Mouse (Mus musculus): ENCODE results near the gene Kcnk3. TPM values are rescaled to one million over a fixed set of nuclear protein-coding genes. Genes with fewer than 3 reads are reported as not detected.
A peak's percentile ranks its signal among the peaks of the same experiment; 100 is the strongest.

The Kcnk3 gene
- polyA plus RNA-seq (2012; rRNA removed): 18.5 and 20.0 TPM in 2 replicates

GRCm38 (mm10) chr5:30587681-30588300, at the start of gene Kcnk3:
Gene Kcnk3 (plus strand): TSS chr5:30588170.
- Histone ChIP-seq H3K27ac (ENCODE audit: insufficient read depth, low read length) (peak within 1 kb of the TSS; percentile 56), H3K4me3 (ENCODE audit: insufficient read depth, low read length) (peak within 1 kb of the TSS; percentile 72), H3K4me1 (ENCODE audit: control insufficient read depth, insufficient read depth, low read length) (peaks cover 6% of the 10 kb centered on the region)
- TF ChIP-seq CTCF (IDR thresholded peaks at IDR 0.05; ENCODE audit: extremely low read depth, insufficient read depth, low read length): no peak
- no peak for TF ChIP-seq POLR2A (IDR thresholded peaks at IDR 0.05; ENCODE audit: extremely low read depth, insufficient read depth, low read length)

- Histone ChIP-seq H3K27ac (ENCODE audit: insufficient read depth, low read length) (no peak within 1 kb of the TSS), H3K4me3 (ENCODE audit: insufficient read depth, low read length) (no peak within 1 kb of the TSS), H3K4me1 (ENCODE audit: control insufficient read depth, insufficient read depth, low read length) (no peaks in the 10 kb centered on the region)
- TF ChIP-seq CTCF (IDR thresholded peaks at IDR 0.05; ENCODE audit: extremely low read depth, insufficient read depth, low read length): no peak
These were observed 42.3 kb upstream of the Kcnk3 start, which contains the start of gene Cib4 for GRCm38 (mm10) chr5:30545698-30546097. Gene Cib4 (minus strand): TSS chr5:30545836.

DNA sequence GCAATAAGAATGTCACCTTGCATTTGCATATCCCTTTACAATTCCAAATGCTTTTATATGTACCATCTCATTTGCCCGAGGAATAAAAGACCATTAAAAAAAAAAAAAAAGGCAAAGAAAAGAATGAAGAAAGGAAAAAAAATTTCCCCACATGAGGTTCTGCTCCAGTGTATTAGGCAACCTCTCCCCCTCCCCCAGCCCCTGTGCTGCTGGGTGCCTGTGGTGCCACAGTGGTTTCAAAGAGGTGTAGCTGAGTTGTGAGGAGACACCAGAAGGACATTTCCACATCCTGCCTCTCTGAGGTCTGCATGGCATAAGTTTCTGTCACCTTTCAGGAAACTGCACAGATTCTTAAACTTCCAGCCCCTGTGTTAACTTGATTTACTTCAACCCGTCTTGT, 39.3 kb upstream of the Kcnk3 start:
- TF ChIP-seq POLR2A (IDR thresholded peaks at IDR 0.05; ENCODE audit: extremely low read depth, insufficient read depth, low read length) (no peak), CTCF (IDR thresholded peaks at IDR 0.05; ENCODE audit: extremely low read depth, insufficient read depth, low read length) (no peak)
- Histone ChIP-seq H3K27ac (ENCODE audit: insufficient read depth, low read length) (no peak overlapping the region), H3K4me3 (ENCODE audit: insufficient read depth, low read length) (no peak overlapping the region)

DNA sequence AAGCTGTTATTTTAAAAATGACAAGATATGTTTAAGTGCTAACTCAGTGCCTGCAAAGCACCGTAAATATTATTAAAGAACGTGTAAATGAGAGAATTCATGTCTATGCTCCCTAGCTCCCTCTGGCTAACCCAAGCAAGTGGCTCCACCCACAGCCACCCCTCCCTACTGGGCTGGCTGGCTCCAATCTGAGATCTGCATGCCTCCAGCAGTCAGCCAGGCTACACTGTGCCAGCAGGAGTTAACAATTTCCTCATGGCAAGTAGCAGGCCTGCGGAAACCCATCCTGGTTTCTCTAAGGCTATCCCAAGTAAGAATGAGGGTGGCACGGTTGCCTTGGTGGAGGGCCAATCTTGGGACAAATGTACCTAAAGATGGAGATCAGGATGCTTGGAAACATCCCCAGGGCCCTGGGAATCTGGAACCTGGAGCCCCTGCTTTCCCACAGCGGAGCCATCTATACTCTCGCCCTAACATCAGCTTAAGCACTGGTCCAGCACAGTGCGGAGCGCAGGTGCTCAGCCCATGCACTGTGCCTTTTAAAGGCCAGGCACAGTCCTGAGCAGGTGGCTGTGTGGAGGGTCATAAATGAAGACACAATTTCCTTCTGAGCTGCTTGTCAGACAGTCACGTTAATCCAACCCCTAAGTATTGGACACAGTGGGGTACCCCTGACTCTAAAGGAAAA, 37.5 kb upstream of the Kcnk3 start:
- no peak overlapping the region for H3K27ac ChIP-seq (ENCODE audit: insufficient read depth, low read length)
- H3K4me1 ChIP-seq (ENCODE audit: control insufficient read depth, insufficient read depth, low read length): no peaks in the 10 kb centered on the region
- H3K4me3 ChIP-seq (ENCODE audit: insufficient read depth, low read length): no peak overlapping the region
- TF ChIP-seq CTCF (IDR thresholded peaks at IDR 0.05; ENCODE audit: extremely low read depth, insufficient read depth, low read length) (no peak), POLR2A (IDR thresholded peaks at IDR 0.05; ENCODE audit: extremely low read depth, insufficient read depth, low read length) (no peak)

More for the DNA sequence above, 39.3 kb upstream of the Kcnk3 start:
- no peaks in the 10 kb centered on the region for H3K4me1 ChIP-seq (ENCODE audit: control insufficient read depth, insufficient read depth, low read length)

GRCm38 (mm10) chr5:30551022-30551638, 36.8 kb upstream of the Kcnk3 start:
- Histone ChIP-seq H3K4me3 (ENCODE audit: insufficient read depth, low read length) (no peak overlapping the region), H3K4me1 (ENCODE audit: control insufficient read depth, insufficient read depth, low read length) (no peaks in the 10 kb centered on the region), H3K27ac (ENCODE audit: insufficient read depth, low read length) (no peak overlapping the region)
- TF ChIP-seq POLR2A (IDR thresholded peaks at IDR 0.05; ENCODE audit: extremely low read depth, insufficient read depth, low read length) (no peak), CTCF (IDR thresholded peaks at IDR 0.05; ENCODE audit: extremely low read depth, insufficient read depth, low read length) (no peak)

DNA sequence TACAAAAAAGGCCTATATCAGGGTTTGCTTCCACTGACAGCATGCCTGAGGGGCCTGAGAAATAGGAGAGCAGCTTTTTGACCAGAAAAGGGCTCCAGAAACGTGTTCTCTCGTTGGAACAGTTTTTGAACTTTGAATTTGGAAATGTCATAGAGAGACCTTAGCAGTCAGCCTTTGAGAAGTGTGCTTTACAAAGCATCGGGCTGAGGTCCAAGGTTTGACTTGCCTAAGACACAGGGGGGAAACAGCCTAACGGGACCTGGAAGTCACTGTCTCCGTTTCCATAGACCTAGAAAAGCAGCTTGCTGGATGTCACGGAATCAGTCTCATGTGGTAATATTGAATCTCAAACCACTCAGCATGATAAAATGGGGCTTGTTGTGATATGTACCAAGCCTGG, 36.0 kb upstream of the Kcnk3 start:
- TF ChIP-seq POLR2A (IDR thresholded peaks at IDR 0.05; ENCODE audit: extremely low read depth, insufficient read depth, low read length): no peak
- H3K4me3 ChIP-seq (ENCODE audit: insufficient read depth, low read length): no peak overlapping the region
- H3K27ac ChIP-seq (ENCODE audit: insufficient read depth, low read length): no peak overlapping the region
- H3K4me1 ChIP-seq (ENCODE audit: control insufficient read depth, insufficient read depth, low read length): no peaks in the 10 kb centered on the region

DNA sequence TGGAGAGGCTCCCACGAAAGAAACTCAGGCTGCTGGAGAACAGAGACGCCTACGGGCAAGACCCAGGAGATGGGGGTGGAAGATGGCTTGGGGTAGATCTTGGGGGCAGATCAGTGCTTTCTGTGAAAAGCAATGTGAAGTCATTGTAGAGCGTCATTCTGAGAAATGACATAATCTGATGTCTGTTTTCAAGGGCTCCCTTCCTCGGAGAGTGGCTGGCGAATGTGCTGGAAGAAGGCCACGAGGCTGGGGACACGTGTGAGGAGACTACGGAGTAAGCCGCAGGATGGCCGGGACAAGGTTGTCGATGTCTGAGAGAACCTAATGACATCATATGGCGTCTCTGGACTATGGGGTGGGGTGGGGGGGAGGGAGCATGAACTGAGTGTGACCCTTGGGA, 34.0 kb upstream of the Kcnk3 start:
- Histone ChIP-seq H3K27ac (ENCODE audit: insufficient read depth, low read length) (no peak overlapping the region), H3K4me1 (ENCODE audit: control insufficient read depth, insufficient read depth, low read length) (no peaks in the 10 kb centered on the region), H3K4me3 (ENCODE audit: insufficient read depth, low read length) (no peak overlapping the region)
- no peak for TF ChIP-seq CTCF (IDR thresholded peaks at IDR 0.05; ENCODE audit: extremely low read depth, insufficient read depth, low read length)
- no peak for TF ChIP-seq POLR2A (IDR thresholded peaks at IDR 0.05; ENCODE audit: extremely low read depth, insufficient read depth, low read length)

- no peak for TF ChIP-seq CTCF (IDR thresholded peaks at IDR 0.05; ENCODE audit: extremely low read depth, insufficient read depth, low read length)
- Histone ChIP-seq H3K4me1 (ENCODE audit: control insufficient read depth, insufficient read depth, low read length) (no peaks in the 10 kb centered on the region), H3K4me3 (ENCODE audit: insufficient read depth, low read length) (no peak overlapping the region), H3K27ac (ENCODE audit: insufficient read depth, low read length) (no peak overlapping the region)
These were observed 33.0 kb upstream of the Kcnk3 start for GRCm38 (mm10) chr5:30554981-30555380.

- no peaks in the 10 kb centered on the region for H3K4me1 ChIP-seq (ENCODE audit: control insufficient read depth, insufficient read depth, low read length)
- H3K27ac ChIP-seq (ENCODE audit: insufficient read depth, low read length): no peak overlapping the region
- H3K4me3 ChIP-seq (ENCODE audit: insufficient read depth, low read length): no peak overlapping the region
- no peak for TF ChIP-seq POLR2A (IDR thresholded peaks at IDR 0.05; ENCODE audit: extremely low read depth, insufficient read depth, low read length)
- TF ChIP-seq CTCF (IDR thresholded peaks at IDR 0.05; ENCODE audit: extremely low read depth, insufficient read depth, low read length): no peak
These were observed 31.7 kb upstream of the Kcnk3 start for GRCm38 (mm10) chr5:30556284-30556683.

DNA sequence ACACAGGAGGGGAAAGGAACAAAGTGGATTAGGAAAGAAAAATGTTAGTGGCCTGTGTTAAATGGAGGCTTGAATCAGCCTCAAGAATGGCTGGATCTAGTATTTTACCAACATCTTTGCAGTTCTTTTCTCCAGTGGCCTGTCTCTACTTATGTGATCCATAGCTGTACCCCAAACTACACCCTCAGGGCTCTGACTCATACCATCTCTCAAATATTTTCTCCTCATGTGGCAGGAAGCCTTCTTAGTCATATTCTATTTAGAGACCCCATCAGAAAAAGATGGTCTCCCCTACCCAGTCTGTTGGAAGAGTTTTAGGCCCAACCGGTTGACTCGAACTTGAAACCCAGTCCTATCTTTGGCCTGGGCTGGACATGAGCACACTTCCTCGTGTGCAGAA, 28.5 kb upstream of the Kcnk3 start:
- no peak overlapping the region for H3K27ac ChIP-seq (ENCODE audit: insufficient read depth, low read length)
- TF ChIP-seq CTCF (IDR thresholded peaks at IDR 0.05; ENCODE audit: extremely low read depth, insufficient read depth, low read length) (no peak), POLR2A (IDR thresholded peaks at IDR 0.05; ENCODE audit: extremely low read depth, insufficient read depth, low read length) (no peak)

More for the DNA sequence above, 28.5 kb upstream of the Kcnk3 start:
- Histone ChIP-seq H3K4me1 (ENCODE audit: control insufficient read depth, insufficient read depth, low read length) (no peaks in the 10 kb centered on the region), H3K4me3 (ENCODE audit: insufficient read depth, low read length) (no peak overlapping the region)
